ENCODE assay signal across 17 mouse cellular contexts in the genomic region with DNA sequence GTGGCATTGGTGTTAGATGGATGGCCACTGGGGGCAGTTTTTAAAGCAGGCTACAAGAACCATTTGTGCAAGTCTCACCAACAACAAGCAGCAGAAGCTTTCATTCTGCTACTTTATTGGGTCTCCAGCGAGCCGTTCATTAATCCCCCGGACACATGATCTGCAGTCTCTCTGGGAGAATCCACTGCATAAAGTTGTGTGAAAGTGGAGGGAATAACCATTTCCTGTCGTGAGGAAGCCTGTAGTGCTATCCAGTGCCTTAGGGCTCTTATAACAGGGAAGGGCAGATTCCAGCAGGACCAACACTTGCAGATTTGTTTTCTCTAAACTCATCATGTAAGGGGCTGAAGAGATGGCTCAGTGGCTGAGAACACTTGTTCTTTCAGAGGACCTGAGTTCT.
"Had no signal": no experiment of that assay in that cellular context is flagged by ENCODE, and none has a peak within 500 bp of the region (broad histone marks: within the 10 kb centered on the region; RNA-seq: fewer than 3 reads in every experiment).

No protein-coding gene starts in this region.

- H3K27me3 ChIP-seq: liver, embryonic 13.5 days; midbrain, embryonic 12.5 days; neural tube, embryonic 12.5 days; neural tube, embryonic 15.5 days had no signal

- H3K27ac ChIP-seq: left cerebral cortex, adult 2 months; liver, embryonic 13.5 days; midbrain, embryonic 12.5 days; neural tube, embryonic 12.5 days; neural tube, embryonic 15.5 days had no signal

- H3K9me3 ChIP-seq: neural tube, embryonic 12.5 days; neural tube, embryonic 15.5 days had no signal

- DNase-seq: kidney, adult 18-20 months; kidney, adult 9 months; kidney, postnatal 10 days; kidney, postnatal 36 days; layer of hippocampus, postnatal 36 days; liver, embryonic 13.5 days; lung, adult 2 months; lung, postnatal 14 days; lung, postnatal 4 days; thymus, adult 2 months; thymus, postnatal 14 days; thymus, postnatal 4 days had no signal

- H3K4me1 ChIP-seq: liver, embryonic 13.5 days; midbrain, embryonic 12.5 days; neural tube, embryonic 12.5 days had no signal

- H3K36me3 ChIP-seq: liver, embryonic 13.5 days; midbrain, embryonic 12.5 days; neural tube, embryonic 12.5 days; neural tube, embryonic 15.5 days had no signal

- H3K4me2 ChIP-seq: liver, embryonic 13.5 days; midbrain, embryonic 12.5 days; neural tube, embryonic 12.5 days; neural tube, embryonic 15.5 days had no signal

- H3K9ac ChIP-seq: liver, embryonic 13.5 days; midbrain, embryonic 12.5 days; neural tube, embryonic 12.5 days; neural tube, embryonic 15.5 days had no signal

- ATAC-seq: intestine, embryonic 16.5 days had no signal

- H3K4me3 ChIP-seq: left cerebral cortex, adult 2 months; liver, embryonic 13.5 days; midbrain, embryonic 12.5 days; neural tube, embryonic 12.5 days; neural tube, embryonic 15.5 days had no signal
